Mouse (Mus musculus) myocyte (in vitro differentiated cells): ENCODE data around the gene T2.
"Not testable (repeated sequence)": the region's sequence is repeated elsewhere in the genome, so short reads cannot be mapped to it uniquely, and the experiment has no call there.

ENCODE experiments used
- MAX ChIP-seq: IDR thresholded peaks from one replicate; pipeline ENCODE4 v1.6.1; 2011; ENCODE audit warnings: low read depth, mild to moderate bottlenecking, control low read depth
- POLR2A ChIP-seq: IDR thresholded peaks from one replicate; pipeline ENCODE4 v1.6.1; 2011; ENCODE audit warnings: low read depth, mild to moderate bottlenecking, control low read depth, moderate library complexity; ENCODE audit not compliant: insufficient read length

DNA sequence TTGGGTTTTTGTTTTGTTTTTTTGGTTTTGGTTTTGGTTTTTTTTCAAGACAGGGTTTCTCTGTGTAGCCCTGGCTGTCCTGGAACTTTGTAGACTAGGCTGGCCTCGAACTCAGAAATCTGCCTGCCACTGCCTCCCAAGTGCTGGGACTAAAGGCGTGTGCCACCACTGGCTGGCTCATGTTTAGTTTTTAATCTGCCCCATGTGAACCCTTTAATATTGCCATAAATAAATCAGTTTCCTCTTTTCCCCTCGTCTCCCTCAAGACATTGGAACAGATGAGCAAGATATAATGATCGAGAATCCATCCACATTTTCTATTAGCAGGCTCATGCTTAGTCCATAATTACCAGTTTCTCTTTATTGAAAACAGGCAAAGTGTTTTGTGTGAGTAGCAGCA lies 52.2 kb downstream of the T2 start:
- TF ChIP-seq POLR2A, MAX: not testable (repeated sequence)
